Mouse (Mus musculus) NIH3T3 (cell line): ENCODE measurements around the gene Atp13a3.

Experiments
- DNase-seq: peaks from one replicate; pipeline ENCODE4 v3.0.0-alpha.2; 2012; ENCODE audit warnings: low read depth

The Atp13a3 gene

DNA sequence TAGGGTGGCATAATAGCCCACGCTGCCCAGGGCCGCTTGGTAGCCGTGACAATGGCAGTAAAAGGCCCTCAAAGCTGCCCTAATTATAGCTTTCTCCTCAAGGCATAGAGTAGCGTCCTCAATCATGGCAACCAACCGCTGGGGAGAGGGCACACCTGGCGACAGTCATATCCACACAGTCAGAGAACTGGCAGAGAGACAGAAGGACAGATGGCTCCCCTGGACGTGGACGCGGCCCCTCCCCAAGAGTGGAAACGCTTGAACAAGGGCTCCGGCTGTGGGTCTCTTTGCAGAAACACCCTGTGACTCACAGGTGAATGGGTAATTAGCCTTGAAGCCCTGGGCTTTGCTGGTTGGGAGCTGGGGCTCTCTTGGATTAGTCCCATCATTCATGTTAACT, 127.4 kb downstream of the Atp13a3 start:
- no peak for DNase-seq

DNA sequence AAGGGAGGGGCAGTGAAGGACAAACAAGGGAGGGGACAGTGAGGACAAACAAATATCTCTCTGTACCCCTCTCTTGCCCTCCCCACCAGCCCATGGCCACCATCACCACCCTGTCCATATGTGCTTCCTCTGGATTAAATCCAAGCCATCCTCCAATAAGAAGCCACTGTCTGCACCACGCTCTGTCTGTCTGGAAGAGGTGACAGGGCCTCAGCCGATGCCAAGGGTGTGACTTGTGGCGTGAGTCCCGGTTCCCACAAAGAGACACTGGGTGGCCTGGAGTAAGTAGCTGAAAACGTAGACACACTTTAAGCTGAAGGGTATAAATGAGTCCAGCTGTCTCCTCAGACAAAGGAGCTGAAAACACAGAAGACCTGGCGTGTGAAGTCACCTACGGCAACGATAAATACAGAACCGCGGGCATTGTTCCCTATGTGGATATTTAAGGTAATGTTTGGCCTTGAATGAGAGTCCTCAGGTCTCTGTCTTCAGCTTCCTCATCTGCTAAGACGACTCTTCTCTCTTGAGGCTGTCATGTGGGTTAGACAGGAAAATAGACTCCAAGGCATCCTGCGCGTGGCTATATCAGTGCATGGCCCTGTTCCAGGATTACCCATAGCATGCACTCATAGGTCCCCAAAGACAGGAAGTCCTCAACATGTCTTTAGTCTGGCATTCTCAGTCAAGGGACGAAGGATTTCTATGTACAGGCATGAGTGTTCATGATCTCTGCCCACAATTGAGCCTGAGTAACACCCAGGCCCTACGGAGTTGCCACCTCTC, 130.0 kb downstream of the Atp13a3 start:
- DNase-seq = no peak

DNA sequence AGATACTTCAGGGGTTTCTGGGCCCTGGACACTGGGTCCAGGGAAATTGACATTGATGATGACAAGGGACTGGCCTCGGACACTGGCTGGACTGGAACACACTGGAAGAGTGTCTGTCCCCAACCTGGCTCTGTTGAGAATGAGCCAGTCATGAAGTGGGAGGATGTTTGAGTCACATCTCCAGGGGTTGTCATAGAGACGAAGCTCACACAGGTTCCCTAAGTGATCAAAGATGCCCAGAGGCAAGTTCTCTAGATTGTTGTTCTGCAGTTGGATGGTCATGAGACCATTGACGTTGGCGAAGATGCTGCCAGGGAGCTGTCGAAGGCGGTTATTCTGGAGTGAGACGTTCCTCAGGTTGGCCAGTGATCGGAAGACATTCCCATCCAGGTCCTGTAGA, 132.7 kb downstream of the Atp13a3 start:
- no peak for DNase-seq

DNA sequence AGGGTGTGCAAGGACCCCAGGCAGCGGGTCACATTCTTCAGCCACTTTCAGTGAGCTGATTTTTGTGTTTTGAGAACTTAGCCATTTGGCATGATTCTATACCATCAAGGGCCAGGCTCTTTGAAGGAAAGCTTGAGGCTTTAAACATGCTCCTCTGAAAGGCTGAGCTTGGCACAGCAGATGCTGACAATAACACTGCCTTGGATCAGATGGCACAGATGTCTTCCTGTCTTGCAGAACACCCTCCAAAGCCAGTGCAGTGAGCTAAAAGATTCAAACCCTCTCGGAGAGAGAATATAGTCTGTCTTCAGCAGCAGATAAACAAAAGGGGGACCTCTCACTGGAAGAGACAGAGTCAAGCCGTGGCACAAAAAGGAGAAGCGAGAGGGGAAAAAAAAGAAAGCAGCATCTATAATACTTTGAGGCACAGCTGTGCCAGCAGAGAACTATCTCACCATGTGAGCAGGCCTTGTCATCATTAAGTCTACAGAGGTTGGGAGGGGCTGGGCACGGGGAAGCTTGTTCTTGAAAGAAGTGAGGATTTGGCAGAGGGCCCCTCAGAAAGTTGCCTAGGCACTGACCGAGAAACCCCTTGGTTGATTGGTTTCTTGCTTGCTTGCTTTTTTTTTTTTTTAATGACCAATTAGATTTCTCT, 133.7 kb downstream of the Atp13a3 start:
- peak; percentile 67 for DNase-seq

DNA sequence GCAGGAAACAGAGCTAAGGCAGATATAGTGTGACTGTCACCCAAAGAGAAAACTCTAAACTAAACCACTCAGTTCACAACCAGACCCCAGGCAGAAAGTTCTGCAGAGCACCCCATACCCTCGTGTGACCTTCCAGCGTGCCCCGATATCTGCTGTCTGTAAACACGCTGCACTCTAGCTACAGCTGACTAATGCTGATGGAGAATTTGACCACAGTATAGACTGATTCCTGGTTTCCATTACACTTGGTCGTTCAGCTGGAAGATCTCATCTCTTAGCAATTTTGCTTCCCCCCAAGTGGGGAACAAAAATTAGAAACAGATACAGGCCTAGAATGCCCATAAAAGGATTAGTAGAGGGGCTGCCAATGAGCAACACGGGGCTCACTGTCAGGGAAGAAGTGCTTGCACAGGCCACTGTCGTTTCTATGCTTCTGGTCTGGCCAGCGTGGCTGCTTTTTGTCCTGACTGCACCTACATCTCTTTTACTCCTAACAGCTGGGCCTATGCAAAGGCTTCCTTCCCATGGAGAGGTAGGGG, 134.5 kb downstream of the Atp13a3 start:
- DNase-seq = peak; percentile 79

DNA sequence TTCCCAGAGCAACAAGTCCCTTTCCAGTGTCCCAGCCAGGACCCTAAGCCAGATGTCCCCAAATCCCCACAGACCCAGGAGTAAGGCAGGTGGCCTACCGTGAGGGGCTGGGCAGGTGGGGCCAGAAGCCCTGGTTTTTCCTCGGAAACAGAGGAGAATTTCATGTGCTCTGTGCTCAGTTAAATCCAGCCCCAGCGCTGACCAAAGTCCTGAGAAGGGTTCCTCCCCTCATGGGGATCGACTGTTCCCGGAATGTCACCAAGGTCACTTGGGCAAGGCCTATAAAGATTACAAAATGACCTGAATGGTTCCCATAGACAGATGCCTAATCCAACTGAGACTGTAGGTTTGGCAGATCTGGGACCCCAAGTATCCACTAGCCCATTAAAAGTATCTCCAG, 138.4 kb downstream of the Atp13a3 start, which contains the start of gene Cpn2:
Gene Cpn2, minus strand, starts transcription at position 141 of the 400 bp plus-strand sequence.
- no peak for DNase-seq

DNA sequence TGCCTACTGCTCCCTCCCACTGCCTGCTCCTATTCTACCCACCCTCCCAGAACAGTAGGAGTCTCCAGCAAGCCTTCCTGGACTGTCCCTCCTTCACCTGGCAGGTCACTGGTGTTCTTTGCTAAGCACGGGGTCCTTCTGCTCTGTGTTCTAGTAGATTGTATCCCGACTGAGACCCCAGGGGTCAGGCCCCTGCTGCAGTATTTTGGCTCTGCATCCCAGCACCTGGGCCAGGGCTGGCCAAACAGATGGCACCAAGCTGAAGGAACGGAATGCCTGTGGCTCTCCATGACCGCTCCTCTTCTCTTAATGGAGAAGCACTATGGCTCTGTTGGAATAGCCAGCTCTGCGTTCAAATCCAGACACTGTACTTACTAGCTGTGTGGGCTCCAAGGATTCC, 139.2 kb downstream of the Atp13a3 start:
- DNase-seq = no peak

DNA sequence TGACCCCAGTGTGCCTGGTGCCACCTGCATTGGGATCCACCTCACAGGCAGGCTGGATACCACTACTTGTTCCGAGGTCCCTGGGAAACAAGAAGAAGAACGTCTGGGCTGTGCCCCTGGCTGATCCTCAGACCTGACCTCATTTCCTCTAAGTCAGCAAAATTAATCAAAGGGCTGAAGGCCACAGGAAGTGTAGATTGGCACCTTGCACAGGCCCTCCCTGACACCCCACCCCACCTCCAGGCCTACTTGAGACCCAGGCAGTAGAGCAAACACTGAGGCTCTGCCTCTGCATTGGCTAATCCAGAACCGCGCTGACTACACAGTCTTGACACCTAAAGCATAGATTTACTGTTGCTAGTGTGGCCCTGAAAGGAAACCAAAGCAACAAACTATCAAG, 140.2 kb downstream of the Atp13a3 start:
- no peak for DNase-seq

DNA sequence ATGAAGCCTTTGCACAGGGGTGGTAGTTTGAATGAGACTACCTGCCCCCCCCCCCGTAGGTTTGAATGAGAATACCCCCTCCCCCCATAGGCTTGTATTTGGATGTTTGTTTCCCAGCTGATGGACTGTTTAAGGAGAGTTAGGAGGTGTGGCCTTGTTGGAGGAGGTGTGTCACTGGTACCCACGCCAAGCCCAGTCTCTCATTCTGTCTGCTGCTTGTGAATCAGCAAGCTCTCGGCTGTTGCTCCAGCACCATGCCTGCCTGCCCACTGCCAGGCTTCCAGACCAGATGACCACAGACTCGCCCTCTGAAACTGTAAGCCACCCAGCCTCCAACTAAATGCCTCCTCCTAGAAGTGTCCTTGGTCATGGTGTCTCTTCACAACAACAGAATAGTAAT, 142.6 kb downstream of the Atp13a3 start:
- peak; percentile 63 for DNase-seq

DNA sequence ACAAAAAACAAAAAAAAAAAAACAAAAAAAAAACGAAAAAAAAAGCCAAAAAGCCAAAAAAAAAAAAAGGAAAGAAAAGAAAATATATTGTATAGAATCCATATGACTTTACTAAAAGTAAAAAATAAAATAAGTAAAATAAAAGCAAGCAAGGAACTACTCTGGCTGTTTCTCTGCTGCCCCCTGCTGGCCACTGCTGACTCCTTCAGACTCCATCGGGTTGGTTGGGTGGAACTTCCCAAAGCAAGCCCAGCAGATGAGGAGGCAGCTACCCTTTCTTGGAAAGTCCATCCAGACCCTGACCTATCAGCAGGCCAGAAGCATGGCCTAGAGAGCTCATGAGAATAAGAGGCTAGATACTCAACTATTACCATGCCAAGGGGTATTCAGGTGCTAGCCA, 143.1 kb downstream of the Atp13a3 start:
- DNase-seq = peak; percentile 92
